Mouse (Mus musculus) brain, embryonic 14.5 days (tissue): ENCODE measurements around the gene Scml4. TPM values are rescaled to one million over a fixed set of nuclear protein-coding genes. Genes with fewer than 3 reads are reported as not detected.

Source experiments
- DNase-seq: peaks from one replicate; pipeline ENCODE4 v3.0.0-alpha.2; 2011; ENCODE audit warnings: low read depth
- CTCF ChIP-seq: fragments of 200-500 bp; IDR thresholded peaks from 2 replicates; pipeline ENCODE4 v1.5.1; 2012; ENCODE audit warnings: inconsistent platforms, mild to moderate bottlenecking, moderate library complexity, borderline replicate concordance; ENCODE audit not compliant: insufficient read depth, insufficient read length; ENCODE audit errors: extremely low read depth
- POLR2A ChIP-seq: fragments of 200-500 bp; IDR thresholded peaks from 2 replicates; pipeline ENCODE4 v1.6.1; 2012; ENCODE audit warnings: mild to moderate bottlenecking, inconsistent platforms, borderline replicate concordance; ENCODE audit not compliant: poor library complexity, insufficient read depth, insufficient read length, severe bottlenecking; ENCODE audit errors: extremely low read depth
- polyA plus RNA-seq: library from polyadenylated mRNA; depleted of rRNA; stranded (reverse); fragments of >200 nt; gene quantifications from 2 replicates; pipeline ENCODE4 v1.2.3, GENCODE M21; 2012; rRNA removed

Scml4 gene
- 8.0 and 10.8 TPM in 2 replicates for polyA plus RNA-seq

- no peak for TF ChIP-seq CTCF
- TF ChIP-seq POLR2A = no peak
- DNase-seq = peak; percentile 93
These were observed at the start of gene Scml4 for GRCm38 (mm10) chr10:42860159-42860911. TSS of gene Scml4 (plus strand) at chr10:42860370.

- DNase-seq = no peak
- TF ChIP-seq CTCF (no peak), POLR2A (no peak)
These were observed 34.2 kb upstream of the Scml4 start for GRCm38 (mm10) chr10:42825923-42826322.

GRCm38 (mm10) chr10:42827155-42827554 is 33.0 kb upstream of the Scml4 start:
- no peak for DNase-seq

GRCm38 (mm10) chr10:42830007-42830406 is 30.2 kb upstream of the Scml4 start:
- no peak for DNase-seq

More at GRCm38 (mm10) chr10:42827155-42827554, 33.0 kb upstream of the Scml4 start:
- TF ChIP-seq CTCF (no peak), POLR2A (no peak)

GRCm38 (mm10) chr10:42830409-42830808 is 29.8 kb upstream of the Scml4 start:
- DNase-seq = no peak
- TF ChIP-seq POLR2A (no peak), CTCF (no peak)

More at GRCm38 (mm10) chr10:42830007-42830406, 30.2 kb upstream of the Scml4 start:
- no peak for TF ChIP-seq CTCF
- TF ChIP-seq POLR2A = no peak

GRCm38 (mm10) chr10:42832677-42833076 is 27.5 kb upstream of the Scml4 start:
- peak; percentile 66 for DNase-seq
- TF ChIP-seq CTCF (peak; percentile 40; the same call in 1 of the 2 replicates), POLR2A (no peak)

- TF ChIP-seq POLR2A (no peak), CTCF (no peak)
- peak; percentile 93 for DNase-seq
These were observed 26.1 kb upstream of the Scml4 start for GRCm38 (mm10) chr10:42833871-42834727.

GRCm38 (mm10) chr10:42838106-42838505 is 22.1 kb upstream of the Scml4 start:
- TF ChIP-seq CTCF (no peak), POLR2A (no peak)
- DNase-seq = no peak

GRCm38 (mm10) chr10:42838736-42839135 is 21.4 kb upstream of the Scml4 start:
- no peak for TF ChIP-seq POLR2A
- TF ChIP-seq CTCF = no peak
- no peak for DNase-seq

GRCm38 (mm10) chr10:42840036-42840435 is 20.1 kb upstream of the Scml4 start:
- TF ChIP-seq CTCF (no peak), POLR2A (no peak)
- no peak for DNase-seq

- TF ChIP-seq POLR2A = no peak
- peak; percentile 58 for TF ChIP-seq CTCF
- DNase-seq = no peak
These were observed 18.5 kb upstream of the Scml4 start for GRCm38 (mm10) chr10:42841531-42842195.
